Mouse (Mus musculus) bone marrow, adult 2 months (tissue): ENCODE measurements around the gene Lsamp.

Experiments
- CTCF ChIP-seq: fragments of 200-500 bp; IDR thresholded peaks from 2 replicates; pipeline ENCODE4 v1.5.1; 2011; ENCODE audit warnings: low read length, control low read depth; ENCODE audit not compliant: control insufficient read depth, insufficient read depth
- POLR2A ChIP-seq: fragments of 200-500 bp; IDR thresholded peaks from 2 replicates; pipeline ENCODE4 v1.6.1; 2011; ENCODE audit warnings: low read depth, mild to moderate bottlenecking, control low read depth, low read length, borderline replicate concordance; ENCODE audit not compliant: control insufficient read depth

GRCm38 (mm10) chr16:42022566-42022965 lies 2038.4 kb downstream of the Lsamp start:
- TF ChIP-seq CTCF, result no peak
- TF ChIP-seq POLR2A, result no peak
